Mouse (Mus musculus): ENCODE measurements around the gene Rab1a.
"Not testable (repeated sequence)": the region's sequence is repeated elsewhere in the genome, so short reads cannot be mapped to it uniquely, and the experiment has no call there.

Rab1a gene

DNA sequence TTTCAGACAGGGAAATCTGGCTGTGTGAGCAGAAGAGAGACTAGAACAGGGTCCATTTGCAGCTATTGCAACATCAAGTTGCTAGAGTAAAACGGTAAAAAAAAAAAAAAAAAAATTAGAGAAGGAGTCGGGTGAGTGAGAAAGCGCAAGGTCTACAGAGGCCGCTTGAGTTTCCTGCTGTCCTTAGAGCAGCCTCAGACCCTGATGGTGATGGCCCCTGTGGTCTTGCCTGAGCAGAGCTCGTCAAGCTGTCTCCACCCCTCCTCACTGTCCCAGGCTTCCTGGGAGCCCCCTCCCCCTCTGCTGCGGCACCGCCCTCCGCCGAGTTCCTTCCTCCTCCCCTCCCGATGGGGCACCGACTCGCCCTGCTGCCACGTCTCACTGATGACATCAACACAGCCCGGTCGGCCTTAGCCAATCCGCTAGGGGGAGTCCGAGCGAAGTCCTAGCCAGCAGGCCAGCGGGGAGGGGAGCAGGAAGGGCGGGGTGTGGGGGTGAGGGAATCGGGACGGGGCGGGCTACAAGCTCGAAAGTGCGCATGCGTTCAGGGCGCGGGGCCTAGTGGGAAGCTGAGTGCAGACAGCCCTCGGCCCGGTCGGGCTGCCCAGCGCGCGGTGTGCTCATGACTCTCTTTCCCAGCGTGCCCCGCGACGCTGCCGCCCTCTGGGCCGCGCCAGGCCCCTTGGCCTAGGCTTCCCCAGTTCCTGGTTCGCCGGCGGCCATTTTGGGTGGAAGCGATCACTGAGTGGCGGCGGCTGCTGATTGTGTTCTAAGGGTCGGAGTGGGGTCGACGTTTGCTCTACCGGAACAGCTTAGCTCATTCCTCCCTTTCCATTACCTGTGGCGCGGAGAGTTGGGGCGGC, at the start of gene Rab1a:
Rab1a (plus strand) TSS at position 720 of the 863 bp plus-strand sequence.
- DNase-seq (ENCODE audit: low spot score): peak; percentile 100

DNA sequence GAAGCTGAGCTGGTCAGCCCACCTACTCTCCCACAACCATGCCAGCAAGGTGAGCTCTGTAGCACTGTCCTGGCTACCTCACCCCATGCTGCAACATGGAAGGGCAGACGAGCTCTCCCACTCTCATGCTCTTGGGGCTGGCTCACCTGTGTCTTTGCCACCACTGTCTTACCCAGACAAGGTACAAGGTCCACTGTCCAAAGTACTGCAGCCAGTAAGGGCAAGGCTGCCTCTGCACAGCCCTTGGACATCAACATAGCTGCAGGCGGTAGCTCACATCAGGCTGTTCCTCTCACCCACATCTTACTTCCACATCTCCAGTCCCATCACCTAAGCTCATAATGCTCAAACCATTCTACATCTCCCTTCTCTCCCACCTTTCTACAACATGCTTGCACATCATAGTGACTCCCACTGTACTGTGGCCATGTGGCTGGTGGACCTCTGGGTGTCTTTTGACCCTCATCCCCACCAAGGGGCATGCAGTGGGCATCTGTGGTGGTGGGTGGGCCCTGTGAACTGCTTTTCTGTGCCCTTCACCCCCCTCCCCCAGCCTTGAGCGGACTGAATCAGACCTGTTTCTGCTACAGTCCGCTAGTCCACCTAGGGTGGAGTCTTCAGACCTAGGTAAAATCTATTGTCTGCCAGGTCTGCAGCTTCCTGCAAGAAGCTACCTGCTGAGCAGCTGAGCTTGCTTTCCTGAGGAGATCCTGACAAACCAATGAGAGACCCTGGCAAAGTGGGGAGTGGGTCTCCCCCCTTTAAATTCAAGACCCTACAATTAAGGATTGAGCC, 48.9 kb upstream of the Rab1a start:
- no peak for DNase-seq (ENCODE audit: low spot score)

DNA sequence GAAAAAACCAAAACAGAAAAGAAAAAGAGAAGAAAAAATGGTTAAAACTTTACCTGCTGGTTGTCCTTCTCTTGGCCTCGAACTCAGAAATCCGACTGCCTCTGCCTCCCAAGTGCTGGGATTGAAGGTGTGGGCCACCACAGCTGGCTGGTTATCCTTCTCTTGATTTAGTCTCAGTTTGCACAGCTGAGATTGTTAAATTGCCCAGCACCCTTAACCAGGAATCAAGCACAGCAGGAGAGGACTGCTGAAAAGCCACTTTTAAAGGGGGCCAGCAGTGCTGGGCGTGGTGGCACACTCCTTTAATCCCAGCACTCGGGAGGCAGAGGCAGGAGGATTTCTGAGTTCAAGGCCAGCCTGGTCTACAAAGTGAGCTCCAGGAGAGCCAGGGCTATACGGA, 47.7 kb upstream of the Rab1a start:
- not testable (repeated sequence) for DNase-seq (ENCODE audit: low spot score)

DNA sequence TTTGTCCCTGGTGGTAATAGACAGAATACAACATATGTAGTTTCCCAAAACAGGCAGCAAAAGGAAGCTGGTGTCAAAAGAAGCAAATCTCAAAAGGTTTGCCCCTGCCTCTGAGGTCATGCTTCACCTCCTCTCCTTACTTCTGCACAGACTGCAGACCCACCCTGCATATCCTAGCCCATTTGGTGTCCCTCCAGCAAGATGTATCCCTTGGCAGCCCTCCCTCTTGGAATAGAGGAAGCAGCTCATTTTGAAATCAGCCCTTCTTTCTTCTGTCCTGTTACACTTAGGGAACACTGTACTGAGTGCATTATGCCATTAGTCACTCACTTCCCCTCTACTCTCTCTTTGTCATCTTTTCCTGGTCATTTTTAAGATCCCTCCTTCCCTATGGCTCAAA, 42.4 kb upstream of the Rab1a start:
- DNase-seq (ENCODE audit: low spot score): no peak

DNA sequence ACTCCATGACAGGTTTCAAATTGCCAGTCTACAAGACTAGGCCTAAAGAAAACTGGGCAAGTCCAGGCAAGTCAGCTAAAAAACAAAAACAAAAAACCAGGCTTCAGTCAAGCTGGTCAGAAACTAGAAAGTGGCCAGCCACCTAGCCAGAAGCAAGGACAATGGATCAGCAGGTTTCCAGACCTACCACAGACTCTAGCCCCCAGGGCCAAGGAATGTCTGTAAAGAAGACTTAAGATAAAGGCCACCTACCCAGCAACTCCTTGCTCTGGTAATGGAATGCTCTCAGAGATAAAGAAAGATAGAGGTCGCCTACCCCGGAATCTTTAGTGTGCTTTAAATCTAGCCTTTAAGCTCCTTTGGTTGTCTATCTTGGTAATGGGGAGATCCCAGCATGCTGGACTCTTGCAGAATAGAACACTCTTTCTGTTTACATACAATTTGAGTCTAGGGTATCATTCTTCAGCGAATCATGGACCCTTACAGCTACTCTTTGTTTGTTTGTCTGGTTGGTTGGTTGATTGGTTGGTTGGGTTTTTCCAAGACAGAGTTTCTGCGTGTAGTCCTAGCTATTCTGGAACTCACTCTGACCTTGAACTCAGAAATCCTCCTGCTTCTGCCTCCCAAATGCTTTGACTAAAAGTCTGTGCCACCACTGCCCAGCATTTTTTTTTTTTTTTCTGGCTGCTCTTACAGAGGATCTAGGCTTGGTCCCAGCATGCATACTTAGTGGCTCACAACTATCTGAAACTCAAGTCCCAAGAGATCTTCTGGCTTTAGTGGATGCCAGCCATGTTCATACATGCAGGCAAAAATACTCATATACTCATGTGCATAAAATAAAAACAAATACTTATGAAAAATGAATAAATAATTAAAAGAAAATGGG, 36.0 kb upstream of the Rab1a start:
- DNase-seq (ENCODE audit: low spot score): no peak

DNA sequence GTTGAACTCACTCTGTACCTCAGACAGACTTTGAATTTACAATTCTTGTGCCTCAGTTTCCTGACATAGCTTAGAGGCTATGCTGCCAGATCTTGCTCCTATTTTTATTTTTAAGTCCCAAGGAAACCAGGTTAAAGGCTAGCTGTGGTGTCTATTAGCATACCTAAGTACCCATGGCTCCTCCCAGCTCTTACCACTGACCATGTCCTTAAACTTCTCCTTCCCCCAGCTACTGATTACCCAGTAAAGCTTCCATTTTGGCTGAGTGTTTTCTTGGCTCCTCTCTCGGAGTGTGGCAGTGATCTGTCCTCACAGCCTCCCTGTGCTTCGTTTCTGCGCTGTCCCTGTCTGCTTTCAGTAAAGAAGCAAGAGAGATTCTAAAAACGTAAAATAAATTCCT, 35.2 kb upstream of the Rab1a start:
- no peak for DNase-seq (ENCODE audit: low spot score)

DNA sequence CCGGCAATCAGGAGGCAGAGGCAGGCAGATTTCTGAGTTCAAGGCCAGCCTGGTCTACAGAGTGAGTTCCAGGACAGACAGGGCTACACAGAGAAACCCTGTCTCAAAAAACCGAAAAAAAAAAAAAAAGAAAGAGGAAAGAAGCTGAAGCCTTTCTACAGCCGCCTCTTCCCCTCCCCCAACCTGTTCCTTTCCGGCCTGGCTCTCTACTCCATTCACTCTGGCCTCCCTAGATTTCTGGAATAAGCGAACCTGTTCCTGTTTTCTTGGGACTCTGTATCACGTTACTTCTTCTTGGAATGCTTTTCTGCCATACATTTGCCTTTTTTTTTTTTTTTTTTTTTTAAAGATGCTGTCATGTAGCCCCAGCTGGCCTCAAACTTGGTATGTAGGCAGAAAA, 34.8 kb upstream of the Rab1a start:
- not testable (repeated sequence) for DNase-seq (ENCODE audit: low spot score)

DNA sequence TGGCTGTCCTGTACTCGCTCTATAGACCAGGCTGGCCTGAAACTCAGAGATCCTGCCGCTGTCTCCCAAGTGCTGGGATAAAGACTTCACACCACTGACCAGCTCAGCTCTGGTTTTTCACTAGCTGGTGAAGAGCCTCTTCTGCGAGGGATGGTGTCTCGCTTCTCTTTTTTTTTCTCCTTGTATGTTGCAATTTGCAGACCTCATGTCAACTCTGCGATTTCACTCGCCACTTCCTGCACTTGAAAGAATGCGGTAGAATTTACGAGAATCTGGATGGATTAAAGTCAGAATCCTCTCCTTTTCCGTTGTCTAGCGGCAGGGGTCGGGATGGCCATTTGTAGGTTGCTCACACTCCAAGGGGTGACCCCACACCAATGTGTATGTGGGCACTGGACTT, 32.3 kb upstream of the Rab1a start:
- peak; percentile 21 for DNase-seq (ENCODE audit: low spot score)

DNA sequence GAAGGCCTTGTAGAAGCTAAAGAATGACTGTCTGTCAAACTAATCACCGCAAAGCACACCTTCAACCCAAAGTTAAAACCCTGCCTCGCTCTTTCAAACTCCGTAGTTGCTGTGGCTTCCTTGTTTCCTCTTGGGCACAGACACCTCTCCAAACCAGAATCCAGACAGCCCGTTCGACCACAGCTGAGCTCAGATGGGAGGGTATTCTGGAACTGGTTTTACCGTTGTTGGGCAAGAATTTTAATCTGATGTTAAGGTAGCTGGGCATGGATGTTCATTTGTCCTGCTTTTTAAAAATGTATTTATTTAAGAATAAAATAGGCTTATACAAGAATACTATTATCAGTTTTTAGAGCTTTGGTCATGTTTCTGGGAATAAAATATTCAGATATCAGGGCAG, 14.0 kb upstream of the Rab1a start:
- no peak for DNase-seq (ENCODE audit: low spot score)

DNA sequence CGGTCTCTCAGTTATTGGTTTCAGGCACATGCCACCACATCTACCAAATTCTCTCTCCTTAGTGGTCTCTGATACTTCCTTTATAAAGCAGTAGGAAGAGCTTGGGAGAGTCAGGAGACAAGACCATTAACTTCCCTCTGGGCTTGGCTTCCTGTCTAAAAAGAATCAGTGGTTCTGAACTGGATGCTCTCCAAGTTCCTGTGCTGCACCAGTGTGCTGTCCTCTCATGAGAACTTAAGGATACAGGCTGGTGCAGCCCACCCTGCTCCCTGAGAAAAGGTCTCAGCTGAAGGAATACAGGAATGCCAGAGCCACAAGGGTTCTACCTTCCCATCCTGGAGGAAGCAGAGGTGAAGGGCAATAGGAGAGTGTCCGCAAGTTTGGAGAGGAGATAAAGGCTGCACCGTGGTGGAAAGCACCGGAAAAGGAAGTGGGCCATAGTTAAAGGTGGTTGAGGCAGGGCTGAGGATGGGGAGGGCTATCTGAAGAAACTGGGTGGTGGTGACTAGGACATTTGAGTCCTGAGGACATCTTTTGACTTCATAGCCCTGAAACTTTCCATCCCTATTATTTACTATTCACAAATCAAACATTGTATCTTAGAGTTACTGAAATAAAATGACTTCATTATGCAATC, 8.0 kb upstream of the Rab1a start:
- peak; percentile 64 for DNase-seq (ENCODE audit: low spot score)

DNA sequence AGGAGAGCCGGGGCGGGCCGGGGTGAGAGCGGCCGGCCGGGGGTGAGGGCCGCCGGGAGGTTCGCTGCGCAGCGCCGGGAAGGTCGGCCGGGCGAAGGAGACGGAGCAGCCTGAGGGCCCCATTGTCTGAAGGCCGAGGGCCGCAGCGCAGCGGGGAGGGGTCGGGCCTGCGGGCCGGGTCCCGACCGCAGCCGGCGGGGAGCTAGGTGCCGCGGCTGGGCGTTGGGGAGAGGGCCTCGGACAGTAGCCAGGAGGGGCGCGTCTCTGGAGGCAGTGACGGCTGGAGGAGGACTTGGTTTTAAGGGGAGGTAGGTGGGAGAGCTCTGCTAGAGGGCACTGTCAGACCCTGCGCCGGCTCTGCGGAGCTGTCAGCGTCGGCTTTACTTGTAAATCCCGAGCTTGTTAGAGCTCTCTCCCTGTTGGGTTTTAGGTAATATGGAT, 449 bp downstream of the Rab1a start:
- peak; percentile 37 for DNase-seq (ENCODE audit: low spot score)

DNA sequence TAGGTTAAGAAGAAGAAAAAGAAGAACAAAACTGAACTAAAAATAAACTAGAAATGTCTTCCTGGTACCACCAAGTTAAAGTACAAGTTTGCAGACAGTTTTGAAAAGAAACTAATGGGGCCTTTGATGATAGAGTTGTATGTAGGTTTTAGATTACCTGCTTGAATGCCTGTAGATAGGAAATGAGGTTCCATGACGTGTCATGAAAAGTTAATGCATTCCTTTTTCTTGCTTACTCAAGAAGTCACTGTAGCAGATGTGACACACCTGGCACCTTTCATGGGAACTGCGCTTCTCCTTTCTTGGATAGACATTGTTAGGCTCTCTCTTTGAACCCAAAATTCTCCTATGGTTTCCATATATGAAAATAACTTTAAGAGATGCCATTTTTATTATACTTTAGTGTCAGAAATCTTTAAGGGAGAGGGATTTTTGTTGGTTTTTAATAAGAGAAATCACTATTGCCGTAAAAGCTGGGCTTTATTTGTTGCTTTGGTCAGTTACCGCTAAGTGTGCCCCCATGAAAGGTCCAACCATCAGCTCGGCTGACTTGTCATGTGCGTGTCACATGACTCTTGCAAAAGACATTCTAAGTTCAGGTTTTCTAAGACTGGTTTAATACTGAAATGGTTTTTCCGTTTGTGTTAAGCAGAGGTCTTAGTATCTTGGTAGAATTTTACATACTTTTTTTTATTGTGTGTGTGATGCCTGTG, 1.2 kb downstream of the Rab1a start:
- DNase-seq (ENCODE audit: low spot score): peak; percentile 33

DNA sequence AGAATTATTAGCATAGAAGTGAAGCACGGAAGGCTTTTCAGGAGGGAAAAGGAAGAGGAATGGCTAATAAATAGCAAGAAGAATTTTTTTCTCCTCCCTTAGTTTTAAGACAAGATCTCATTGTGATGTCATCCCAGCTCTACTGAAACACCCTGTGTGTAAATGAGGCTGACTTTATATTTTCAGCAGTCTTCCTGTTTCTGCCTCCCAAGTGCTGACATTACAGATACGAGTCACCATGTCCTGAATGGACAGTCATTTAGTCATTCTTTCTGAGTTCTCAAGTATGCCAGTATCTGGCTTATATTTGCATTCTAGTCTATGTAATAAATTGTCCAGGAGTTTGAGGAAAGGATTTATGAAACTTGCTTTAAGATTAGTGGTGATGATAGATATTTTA, 3.1 kb downstream of the Rab1a start:
- no peak for DNase-seq (ENCODE audit: low spot score)

DNA sequence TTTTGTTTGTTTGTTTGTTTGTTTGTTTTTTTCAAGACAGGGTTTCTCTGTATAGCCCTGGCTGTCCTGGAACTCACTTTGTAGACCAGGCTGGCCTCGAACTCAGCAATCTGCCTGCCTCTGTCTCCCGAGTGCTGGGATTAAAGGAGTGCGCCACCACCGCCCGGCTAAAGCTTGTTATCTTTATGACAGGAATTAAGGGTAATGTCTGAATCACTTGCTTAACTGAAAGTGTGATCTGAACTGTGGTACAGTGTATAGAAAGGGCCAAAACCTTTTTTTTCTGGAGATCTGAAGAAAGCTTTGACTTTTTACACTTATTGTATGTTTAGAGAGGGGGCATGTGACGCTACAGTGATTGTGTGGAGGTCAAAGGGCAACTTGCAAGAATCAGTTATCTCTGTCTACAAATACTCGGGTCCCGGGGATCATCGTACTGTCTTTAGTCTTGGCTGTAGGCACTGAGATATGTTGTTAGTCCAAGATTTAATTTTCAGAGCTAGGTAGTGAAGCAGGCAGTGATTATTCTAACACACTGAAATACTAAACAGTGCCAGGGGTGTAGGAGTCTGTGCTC, 3.7 kb downstream of the Rab1a start:
- no peak for DNase-seq (ENCODE audit: low spot score)

DNA sequence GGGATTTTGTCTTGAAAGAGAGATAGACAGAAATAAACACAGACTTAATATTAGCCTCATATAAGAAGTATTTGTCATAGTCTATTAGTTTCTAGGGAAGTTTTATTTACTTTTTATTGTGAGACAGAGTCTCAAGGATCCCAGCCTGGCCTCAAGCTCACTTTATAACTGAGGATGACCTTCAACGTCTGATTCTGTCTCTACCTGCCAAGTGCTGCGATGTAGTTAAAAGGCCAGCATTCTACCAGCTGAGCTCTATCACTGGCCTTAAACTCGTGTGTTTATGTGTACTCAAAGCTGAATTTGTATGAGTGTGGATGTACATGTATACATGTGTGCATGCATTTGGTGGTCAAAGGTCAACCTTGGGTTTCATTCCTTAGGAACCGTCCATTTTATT, 4.3 kb downstream of the Rab1a start:
- no peak for DNase-seq (ENCODE audit: low spot score)

DNA sequence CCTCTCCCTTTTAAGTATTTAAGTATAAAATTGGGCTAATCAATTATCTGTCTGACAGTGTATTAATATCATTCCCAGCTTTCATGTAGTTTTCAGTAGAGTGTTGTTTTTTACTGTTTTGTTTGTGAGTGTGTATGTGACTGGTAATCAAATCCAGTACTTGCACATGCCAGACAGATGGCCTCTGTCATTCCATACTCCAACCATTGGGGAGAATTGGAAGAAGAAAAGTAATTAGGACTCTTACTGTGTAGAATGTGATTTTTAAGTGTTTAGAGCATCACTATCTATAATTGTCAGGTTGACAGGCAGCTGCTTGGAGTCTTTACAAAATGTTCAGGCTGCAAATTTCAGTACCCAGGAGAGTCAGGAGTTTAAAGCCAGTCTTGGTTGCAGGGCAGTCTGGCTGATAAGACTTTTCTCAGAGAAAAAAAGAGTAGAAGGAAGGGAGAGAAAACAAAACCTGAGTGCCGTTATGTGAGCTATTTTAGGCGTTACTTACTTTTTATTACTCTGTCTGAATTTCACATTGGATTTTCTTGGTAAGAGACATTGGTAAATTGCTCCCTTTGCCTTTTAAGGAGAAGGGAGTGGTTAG, 5.5 kb downstream of the Rab1a start:
- DNase-seq (ENCODE audit: low spot score): no peak

DNA sequence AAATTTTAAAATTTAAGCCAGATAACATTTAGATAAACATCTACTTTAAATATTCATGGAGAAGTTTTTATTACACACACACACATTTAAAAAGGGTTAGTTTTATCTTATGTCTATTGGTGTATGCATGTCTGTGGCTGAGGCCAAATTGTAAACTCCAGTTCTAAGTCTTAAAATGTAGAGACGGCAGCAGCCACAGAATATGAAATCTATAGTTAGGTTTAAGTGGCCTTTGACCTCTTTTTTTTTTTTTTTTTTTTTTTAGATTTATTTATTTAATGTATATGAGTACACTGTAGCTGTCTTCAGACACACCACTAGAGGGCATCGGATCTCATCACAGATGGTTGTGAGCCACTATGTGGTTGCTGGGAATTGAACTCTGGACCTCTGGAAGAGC, 6.4 kb downstream of the Rab1a start:
- no peak for DNase-seq (ENCODE audit: low spot score)

DNA sequence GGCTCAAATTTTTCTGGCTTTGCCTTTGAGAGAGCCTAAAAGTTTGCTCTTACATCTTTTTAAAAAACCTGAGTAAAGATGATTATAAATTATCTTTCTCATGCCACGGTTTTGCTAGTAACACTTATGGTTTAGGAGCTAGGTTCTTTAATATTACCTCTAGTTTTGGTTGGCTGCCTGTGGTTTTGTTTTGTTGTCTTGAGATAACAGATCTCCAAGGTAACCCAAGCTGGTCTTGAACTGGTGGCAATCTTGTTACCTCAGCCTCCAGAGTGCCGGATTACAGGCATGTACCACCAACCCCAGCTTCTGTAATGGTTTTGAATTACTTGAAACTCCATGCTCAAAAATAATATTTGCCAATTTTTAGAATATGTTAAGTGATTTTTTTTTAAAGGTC, 10.6 kb downstream of the Rab1a start:
- DNase-seq (ENCODE audit: low spot score): no peak

DNA sequence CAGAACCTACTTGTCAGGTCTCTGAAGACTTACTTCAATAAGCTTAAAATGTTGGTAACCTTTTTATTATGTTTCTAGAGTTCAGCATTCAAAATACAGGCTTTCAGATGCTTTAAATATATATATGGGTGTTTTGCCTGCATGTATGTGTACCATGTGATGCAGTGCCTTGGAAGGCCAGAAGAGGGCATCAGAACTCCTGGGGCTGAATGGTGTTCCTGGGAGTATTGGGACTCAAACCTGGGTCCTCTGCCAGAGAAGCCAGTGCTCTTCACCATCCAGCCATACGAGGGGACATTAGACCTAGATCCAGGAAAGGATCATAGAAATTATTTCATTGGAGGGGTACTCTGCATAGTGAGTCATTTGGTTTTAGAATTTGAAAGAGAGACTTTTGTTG, 13.5 kb downstream of the Rab1a start:
- no peak for DNase-seq (ENCODE audit: low spot score)

DNA sequence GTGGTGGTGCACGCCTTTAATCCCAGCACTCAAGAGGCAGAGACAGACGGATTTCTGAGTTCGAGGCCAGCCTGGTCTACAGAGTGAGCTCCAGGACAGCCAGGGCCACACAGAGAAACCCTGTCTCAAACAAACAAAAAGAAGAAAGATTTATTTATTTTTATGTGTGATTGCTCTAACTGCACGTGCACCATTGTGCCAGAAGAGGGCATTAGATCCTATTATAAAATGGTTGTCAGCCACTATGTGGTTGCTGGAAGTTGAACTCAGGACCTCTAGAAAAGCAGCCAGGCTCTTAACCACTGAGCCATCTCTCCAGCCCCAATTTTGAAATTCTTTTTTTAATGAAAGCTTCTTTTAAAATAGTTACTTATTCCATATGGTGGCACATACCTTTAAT, 15.2 kb downstream of the Rab1a start:
- DNase-seq (ENCODE audit: low spot score): no peak

Measured in lung, postnatal 25 days (tissue).